Mouse (Mus musculus): ENCODE measurements around the gene Eif3c. TPM values are rescaled to one million over a fixed set of nuclear protein-coding genes. Genes with fewer than 3 reads are reported as not detected.

Gene Eif3c
- polyA plus RNA-seq, 1 experiment from 2014 or later = 184 TPM

GRCm38 (mm10) chr7:126511287-126511686 lies 54.9 kb downstream of the Eif3c start:
- Histone ChIP-seq H3K9ac (ENCODE audit: low read length) (no peak overlapping the region), H3K4me3 (ENCODE audit: low read depth, low read length) (no peak overlapping the region), H3K27ac (ENCODE audit: low read depth) (no peak overlapping the region), H3K4me1 (replicated peaks; ENCODE audit: control insufficient read depth, insufficient read depth, low read length) (no peaks in the 10 kb centered on the region), H3K4me2 (ENCODE audit: low read length) (no peak overlapping the region), H3K9me3 (ENCODE audit: control insufficient read depth, low read length) (no peaks in the 10 kb centered on the region), H3K27me3 (replicated peaks; ENCODE audit: control insufficient read depth, insufficient read depth, low read length) (no peaks in the 10 kb centered on the region), H3K36me3 (ENCODE audit: control insufficient read depth, insufficient read depth, low read length) (no peaks in the 10 kb centered on the region)
- ATAC-seq (replicated peaks; ENCODE audit: low FRiP score, low TSS enrichment, low read depth) (no peak), DNase-seq (ENCODE audit: low spot score) (no peak)
- WGBS = 84% methylated on average over 3 of the region's 3 CpGs

- no peaks in the 10 kb centered on the region for H3K9me3 ChIP-seq (ENCODE audit: control insufficient read depth, low read length)
- WGBS = 75% methylated on average over 8 of the region's 8 CpGs
- DNase-seq (ENCODE audit: low spot score) (no peak), ATAC-seq (replicated peaks; ENCODE audit: low FRiP score, low TSS enrichment, low read depth) (no peak)
- no peak overlapping the region for H3K27ac ChIP-seq (ENCODE audit: low read depth)
- H3K36me3 ChIP-seq (ENCODE audit: control insufficient read depth, insufficient read depth, low read length) = no peaks in the 10 kb centered on the region
- H3K4me1 ChIP-seq (replicated peaks; ENCODE audit: control insufficient read depth, insufficient read depth, low read length) = 0 out of 2 replicates have a peak, but pooled peaks cover 3% of the 10 kb centered on the region
- H3K4me3 ChIP-seq (ENCODE audit: low read depth, low read length) = no peak overlapping the region
- no peak overlapping the region for H3K9ac ChIP-seq (ENCODE audit: low read length)
- H3K27me3 ChIP-seq (replicated peaks; ENCODE audit: control insufficient read depth, insufficient read depth, low read length) = no peaks in the 10 kb centered on the region
- no peak overlapping the region for H3K4me2 ChIP-seq (ENCODE audit: low read length)
Measured at GRCm38 (mm10) chr7:126507126-126507778, 59.0 kb downstream of the Eif3c start.

GRCm38 (mm10) chr7:126504913-126505312 lies 61.3 kb downstream of the Eif3c start:
- no peak for ATAC-seq (replicated peaks; ENCODE audit: low FRiP score, low TSS enrichment, low read depth)
- Histone ChIP-seq H3K9me3 (ENCODE audit: control insufficient read depth, low read length) (no peaks in the 10 kb centered on the region), H3K27me3 (replicated peaks; ENCODE audit: control insufficient read depth, insufficient read depth, low read length) (no peaks in the 10 kb centered on the region), H3K9ac (ENCODE audit: low read length) (no peak overlapping the region), H3K36me3 (ENCODE audit: control insufficient read depth, insufficient read depth, low read length) (peaks cover 14% of the 10 kb centered on the region), H3K27ac (ENCODE audit: low read depth) (no peak overlapping the region), H3K4me1 (replicated peaks; ENCODE audit: control insufficient read depth, insufficient read depth, low read length) (peaks cover 8% of the 10 kb centered on the region), H3K4me3 (ENCODE audit: low read depth, low read length) (no peak overlapping the region), H3K4me2 (ENCODE audit: low read length) (no peak overlapping the region)
- WGBS = 74% methylated on average over 2 of the region's 2 CpGs
- DNase-seq (ENCODE audit: low spot score) = no peak

- H3K9me3 ChIP-seq (ENCODE audit: control insufficient read depth, low read length) = no peaks in the 10 kb centered on the region
- peak within 1 kb of the TSS; percentile 98 for H3K9ac ChIP-seq (ENCODE audit: low read length)
- ATAC-seq (replicated peaks; ENCODE audit: low FRiP score, low TSS enrichment, low read depth) (peak; percentile 90), DNase-seq (ENCODE audit: low spot score) (peak; percentile 99)
- H3K27ac ChIP-seq (ENCODE audit: low read depth) = peak within 1 kb of the TSS; percentile 99
- under 1% methylated on average over 59 of the region's 72 CpGs for WGBS
- no peaks in the 10 kb centered on the region for H3K27me3 ChIP-seq (replicated peaks; ENCODE audit: control insufficient read depth, insufficient read depth, low read length)
- peak within 1 kb of the TSS; percentile 82 for H3K4me2 ChIP-seq (ENCODE audit: low read length)
- H3K36me3 ChIP-seq (ENCODE audit: control insufficient read depth, insufficient read depth, low read length) = peaks cover 29% of the 10 kb centered on the region
- peak within 1 kb of the TSS; percentile 100 for H3K4me3 ChIP-seq (ENCODE audit: low read depth, low read length)
- H3K4me1 ChIP-seq (replicated peaks; ENCODE audit: control insufficient read depth, insufficient read depth, low read length) = peaks cover 8% of the 10 kb centered on the region
Measured at GRCm38 (mm10) chr7:126503273-126503878, 62.8 kb downstream of the Eif3c start, which contains the start of gene Atxn2l. Atxn2l (minus strand) TSS chr7:126503437.

GRCm38 (mm10) chr7:126502751-126503150 lies 63.5 kb downstream of the Eif3c start:
- Histone ChIP-seq H3K36me3 (ENCODE audit: control insufficient read depth, insufficient read depth, low read length) (peaks cover 35% of the 10 kb centered on the region), H3K9me3 (ENCODE audit: control insufficient read depth, low read length) (no peaks in the 10 kb centered on the region), H3K4me3 (ENCODE audit: low read depth, low read length) (peak overlapping the region; percentile 100), H3K27me3 (replicated peaks; ENCODE audit: control insufficient read depth, insufficient read depth, low read length) (no peaks in the 10 kb centered on the region), H3K4me2 (ENCODE audit: low read length) (peak overlapping the region; percentile 82; the same call in 1 of the 2 replicates), H3K27ac (ENCODE audit: low read depth) (peak overlapping the region; percentile 99), H3K9ac (ENCODE audit: low read length) (peak overlapping the region; percentile 98), H3K4me1 (replicated peaks; ENCODE audit: control insufficient read depth, insufficient read depth, low read length) (peaks cover 8% of the 10 kb centered on the region)
- ATAC-seq (replicated peaks; ENCODE audit: low FRiP score, low TSS enrichment, low read depth) (no peak; the same call in 1 of the 2 replicates), DNase-seq (ENCODE audit: low spot score) (no peak)
- under 1% methylated on average over 40 of the region's 40 CpGs for WGBS

- ATAC-seq (replicated peaks; ENCODE audit: low FRiP score, low TSS enrichment, low read depth) = peak; percentile 90
- Histone ChIP-seq H3K27me3 (replicated peaks; ENCODE audit: control insufficient read depth, insufficient read depth, low read length) (no peaks in the 10 kb centered on the region), H3K36me3 (ENCODE audit: control insufficient read depth, insufficient read depth, low read length) (peaks cover 41% of the 10 kb centered on the region), H3K27ac (ENCODE audit: low read depth) (peak overlapping the region; percentile 99), H3K9me3 (ENCODE audit: control insufficient read depth, low read length) (no peaks in the 10 kb centered on the region), H3K9ac (ENCODE audit: low read length) (peak overlapping the region; percentile 98), H3K4me1 (replicated peaks; ENCODE audit: control insufficient read depth, insufficient read depth, low read length) (peaks cover 8% of the 10 kb centered on the region), H3K4me2 (ENCODE audit: low read length) (peak overlapping the region; percentile 87), H3K4me3 (ENCODE audit: low read depth, low read length) (peak overlapping the region; percentile 100)
- DNase-seq (ENCODE audit: low spot score) = peak; percentile 97
- WGBS = 0% methylated on average over 44 of the region's 57 CpGs
Measured at GRCm38 (mm10) chr7:126502023-126502741, 64.0 kb downstream of the Eif3c start.

- 4% methylated on average over 9 of the region's 9 CpGs for WGBS
- H3K27me3 ChIP-seq (replicated peaks; ENCODE audit: control insufficient read depth, insufficient read depth, low read length) = no peaks in the 10 kb centered on the region
- peak overlapping the region; percentile 99 for H3K27ac ChIP-seq (ENCODE audit: low read depth)
- H3K4me1 ChIP-seq (replicated peaks; ENCODE audit: control insufficient read depth, insufficient read depth, low read length) = peaks cover 8% of the 10 kb centered on the region
- DNase-seq (ENCODE audit: low spot score) (no peak), ATAC-seq (replicated peaks; ENCODE audit: low FRiP score, low TSS enrichment, low read depth) (no peak)
- H3K9ac ChIP-seq (ENCODE audit: low read length) = peak overlapping the region; percentile 98
- H3K4me2 ChIP-seq (ENCODE audit: low read length) = peak overlapping the region; percentile 87
- peaks cover 46% of the 10 kb centered on the region for H3K36me3 ChIP-seq (ENCODE audit: control insufficient read depth, insufficient read depth, low read length)
- peak overlapping the region; percentile 100 for H3K4me3 ChIP-seq (ENCODE audit: low read depth, low read length)
- H3K9me3 ChIP-seq (ENCODE audit: control insufficient read depth, low read length) = no peaks in the 10 kb centered on the region
Measured at GRCm38 (mm10) chr7:126501684-126502022, 64.6 kb downstream of the Eif3c start.

GRCm38 (mm10) chr7:126499416-126499815 lies 66.8 kb downstream of the Eif3c start:
- Histone ChIP-seq H3K9ac (ENCODE audit: low read length) (no peak overlapping the region), H3K9me3 (ENCODE audit: control insufficient read depth, low read length) (no peaks in the 10 kb centered on the region), H3K36me3 (ENCODE audit: control insufficient read depth, insufficient read depth, low read length) (peaks cover 69% of the 10 kb centered on the region), H3K27me3 (replicated peaks; ENCODE audit: control insufficient read depth, insufficient read depth, low read length) (no peaks in the 10 kb centered on the region), H3K4me1 (replicated peaks; ENCODE audit: control insufficient read depth, insufficient read depth, low read length) (peaks cover 8% of the 10 kb centered on the region), H3K4me3 (ENCODE audit: low read depth, low read length) (no peak overlapping the region), H3K27ac (ENCODE audit: low read depth) (no peak overlapping the region), H3K4me2 (ENCODE audit: low read length) (no peak overlapping the region)
- 94% methylated on average over 7 of the region's 7 CpGs for WGBS
- ATAC-seq (replicated peaks; ENCODE audit: low FRiP score, low TSS enrichment, low read depth) (no peak), DNase-seq (ENCODE audit: low spot score) (no peak)

Measured in intestine, embryonic 14.5 days (tissue).